Comparison of ENCODE assay signal across 24 mouse cellular contexts in genomic region chr17:34623161-34623560, GRCm38 (mm10). TPM values are rescaled to one million over a fixed set of nuclear protein-coding genes. Genes with fewer than 3 reads are reported as not detected.
DNase-seq lines count a peak whose midpoint lies in the region; ATAC-seq and TF ChIP-seq lines count a peak whose summit lies in the region.
"Had no signal": no experiment of that assay in that cellular context is flagged by ENCODE, and none has a peak within 500 bp of the region (broad histone marks: within the 10 kb centered on the region; RNA-seq: fewer than 3 reads in every experiment).

No protein-coding gene starts in this region.

- no peak overlapping the region for H3K9ac ChIP-seq in stomach, postnatal 0 days (ENCODE audit: low read length)
- H3K9ac ChIP-seq: heart, embryonic 12.5 days; hindbrain, embryonic 13.5 days had no signal

- no peak for DNase-seq in gastrocnemius, adult 2 months
- DNase-seq in gastrocnemius, postnatal 36 days = no peak
- DNase-seq in layer of hippocampus, adult 2 months (ENCODE audit: low spot score in 2 of 2) = no peak
- no peak for DNase-seq in layer of hippocampus, postnatal 14 days (ENCODE audit: low spot score in 2 of 2)
- peak; percentile 2 for DNase-seq in right cerebral cortex, postnatal 14 days
- no peak for DNase-seq in right cerebral cortex, adult 18-20 months
- DNase-seq in stomach, postnatal 0 days (ENCODE audit: low spot score) = no peak
- DNase-seq: adrenal gland, postnatal 36 days; B cell, adult 2 months; cerebellum, adult 11-12 months; cerebellum, postnatal 36 days; kidney, postnatal 14 days; right cerebral cortex, postnatal 4 days had no signal

- no peaks in the 10 kb centered on the region for H3K9me3 ChIP-seq in stomach, postnatal 0 days (ENCODE audit: control insufficient read depth, low read length)
- H3K9me3 ChIP-seq: G1E; heart, embryonic 12.5 days; hindbrain, embryonic 13.5 days; limb, embryonic 10.5 days; megakaryocyte, embryonic 14.5 days had no signal

- ATAC-seq in stomach, postnatal 0 days (ENCODE audit: low FRiP score, low TSS enrichment) = no peak
- ATAC-seq in megakaryocyte-erythroid progenitor cell, adult 5-6 weeks (replicated peaks; ENCODE audit: low FRiP score, low TSS enrichment, poor library complexity, severe bottlenecking) = no peak
- ATAC-seq: forebrain, embryonic 14.5 days; intestine, embryonic 16.5 days; midbrain, embryonic 16.5 days had no signal

- 81% methylated on average over 9 of the region's 9 CpGs for WGBS in stomach, postnatal 0 days

- TF ChIP-seq CTCF in gastrocnemius, adult 2 months (IDR thresholded peaks at IDR 0.05) = peak; percentile 23; the same call in 1 of the 2 replicates
- peak; percentile 63 for TF ChIP-seq CTCF in layer of hippocampus, adult 2 months (conservative IDR thresholded peaks at IDR 0.05)
- peak; percentile 53 for TF ChIP-seq CTCF in stomach, postnatal 0 days (IDR thresholded peaks at IDR 0.05; ENCODE audit: low read depth)

- H3K4me2 ChIP-seq in stomach, postnatal 0 days (replicated peaks; ENCODE audit: low read depth) = no peak overlapping the region
- H3K4me2 ChIP-seq: heart, embryonic 12.5 days; hindbrain, embryonic 13.5 days; liver, embryonic 11.5 days had no signal

- H3K4me1 ChIP-seq in stomach, postnatal 0 days (replicated peaks; ENCODE audit: control insufficient read depth, insufficient read depth) = peaks cover 3% of the 10 kb centered on the region; the same call in 1 of the 2 replicates

- intact Hi-C loops in gastrocnemius, adult 2 months (cut with DNase I) = no loop called here
- intact Hi-C loops in gastrocnemius, postnatal 36 days (cut with DNase I) = no loop called here

- H3K27ac ChIP-seq in gastrocnemius, adult 2 months = no peak overlapping the region
- H3K27ac ChIP-seq in layer of hippocampus, adult 2 months = no peak overlapping the region
- H3K27ac ChIP-seq in stomach, postnatal 0 days (replicated peaks) = no peak overlapping the region
- H3K27ac ChIP-seq: hindbrain, embryonic 13.5 days; limb, embryonic 10.5 days had no signal

- peaks cover 4% of the 10 kb centered on the region; the same call in 1 of the 2 replicates for H3K36me3 ChIP-seq in stomach, postnatal 0 days (ENCODE audit: control insufficient read depth, insufficient read depth, low read length)

- no peaks in the 10 kb centered on the region for H3K27me3 ChIP-seq in stomach, postnatal 0 days (ENCODE audit: control insufficient read depth, insufficient read depth, low read length)
- H3K27me3 ChIP-seq: heart, embryonic 12.5 days; hindbrain, embryonic 13.5 days had no signal

- no peak overlapping the region for H3K4me3 ChIP-seq in gastrocnemius, adult 2 months
- no peak overlapping the region for H3K4me3 ChIP-seq in layer of hippocampus, adult 2 months
- no peak overlapping the region for H3K4me3 ChIP-seq in stomach, postnatal 0 days (ENCODE audit: low read depth, low read length)
- H3K4me3 ChIP-seq: heart, embryonic 12.5 days; hindbrain, embryonic 13.5 days; limb, embryonic 10.5 days; megakaryocyte, embryonic 14.5 days had no signal

- no peak for TF ChIP-seq EP300 in stomach, postnatal 0 days (optimal IDR thresholded peaks at IDR 0.05)

RNA-seq across cellular contexts. Expression of gene Ppt2, which starts 5.1 kb away (rescaled TPM):
- total RNA-seq in gastrocnemius, adult 2 months (2021) = 10 to 100 TPM; 40.5 to 42.2 TPM
- total RNA-seq in gastrocnemius, postnatal 36 days (2021) = 10 to 100 TPM; 36.2 to 40.0 TPM
- 10 to 100 TPM; 46.8 to 55.8 TPM for total RNA-seq in layer of hippocampus, adult 2 months (2021)
- total RNA-seq in layer of hippocampus, postnatal 14 days (2021) = 10 to 100 TPM; 36.6 to 42.2 TPM
- 16.5 and 18.7 TPM in 2 replicates for polyA plus RNA-seq in stomach, postnatal 0 days (2015; fragmentation: Nextera tagmentation; extraction: Ambion mirVana)
- total RNA-seq in megakaryocyte-erythroid progenitor cell, adult 5-6 weeks (2014; fragmentation: Nextera tagmentation) = 31.3 and 35.4 TPM in 2 replicates
- 10.4 and 17.0 TPM in 2 replicates for total RNA-seq in megakaryocyte-erythroid progenitor cell, adult 5-6 weeks (2017)

RNA-seq across cellular contexts. Expression of gene Prrt1, which starts 6.2 kb away (rescaled TPM):
- under 1 TPM; 0.28 to 0.36 TPM for total RNA-seq in gastrocnemius, adult 2 months (2021)
- total RNA-seq in gastrocnemius, postnatal 36 days (2021) = 1 to 10 TPM in 1 of 2 experiments, under 1 TPM in 1; 0.35 to 1.5 TPM
- 100 to 1,000 TPM; 276 to 305 TPM for total RNA-seq in layer of hippocampus, adult 2 months (2021)
- 100 to 1,000 TPM; 248 to 266 TPM for total RNA-seq in layer of hippocampus, postnatal 14 days (2021)
- polyA plus RNA-seq in stomach, postnatal 0 days (2015; fragmentation: Nextera tagmentation; extraction: Ambion mirVana) = 0.44 and 0.67 TPM in 2 replicates
- 0.59 TPM in 1 of 2 replicates, not detected in the other for total RNA-seq in megakaryocyte-erythroid progenitor cell, adult 5-6 weeks (2014; fragmentation: Nextera tagmentation)
- total RNA-seq in megakaryocyte-erythroid progenitor cell, adult 5-6 weeks (2017) = 0.75 TPM in 1 of 2 replicates, not detected in the other
- total RNA-seq: G1E; neutrophil, adult 5-6 weeks had no signal
- polyA plus RNA-seq: G1E; heart, embryonic 12.5 days; liver, embryonic 11.5 days had no signal

RNA-seq across cellular contexts. Expression of gene Egfl8, which starts 7.4 kb away (rescaled TPM):
- 1 to 10 TPM; 1.5 to 1.9 TPM for total RNA-seq in gastrocnemius, adult 2 months (2021)
- total RNA-seq in gastrocnemius, postnatal 36 days (2021) = 1 to 10 TPM; 1.3 to 2.6 TPM
- total RNA-seq in layer of hippocampus, adult 2 months (2021) = 1 to 10 TPM; 1.7 to 2.4 TPM
- 1 to 10 TPM; 4.3 to 8.7 TPM for total RNA-seq in layer of hippocampus, postnatal 14 days (2021)
- 4.4 and 4.9 TPM in 2 replicates for polyA plus RNA-seq in stomach, postnatal 0 days (2015; fragmentation: Nextera tagmentation; extraction: Ambion mirVana)
- total RNA-seq in megakaryocyte-erythroid progenitor cell, adult 5-6 weeks (2014; fragmentation: Nextera tagmentation) = 0.96 and 2.1 TPM in 2 replicates
- 2.6 TPM in 1 of 2 replicates, not detected in the other for total RNA-seq in megakaryocyte-erythroid progenitor cell, adult 5-6 weeks (2017)

RNA-seq across cellular contexts. Expression of gene Agpat1, which starts 19.1 kb away (rescaled TPM):
- total RNA-seq in gastrocnemius, adult 2 months (2021) = 10 to 100 TPM; 75.6 to 75.7 TPM
- total RNA-seq in gastrocnemius, postnatal 36 days (2021) = 10 to 100 TPM; 61.5 to 63.2 TPM
- total RNA-seq in layer of hippocampus, adult 2 months (2021) = 100 to 1,000 TPM; 153 to 160 TPM
- total RNA-seq in layer of hippocampus, postnatal 14 days (2021) = 100 to 1,000 TPM; 156 to 167 TPM
- polyA plus RNA-seq in stomach, postnatal 0 days (2015; fragmentation: Nextera tagmentation; extraction: Ambion mirVana) = 27.6 and 31.3 TPM in 2 replicates
- total RNA-seq in megakaryocyte-erythroid progenitor cell, adult 5-6 weeks (2014; fragmentation: Nextera tagmentation) = 76.3 and 104 TPM in 2 replicates
- total RNA-seq in megakaryocyte-erythroid progenitor cell, adult 5-6 weeks (2017) = 19.0 and 51.2 TPM in 2 replicates

RNA-seq across cellular contexts. Expression of gene Rnf5, which starts 19.7 kb away (rescaled TPM):
- 10 to 100 TPM; 16.8 to 24.0 TPM for total RNA-seq in gastrocnemius, adult 2 months (2021)
- 10 to 100 TPM; 17.3 to 18.0 TPM for total RNA-seq in gastrocnemius, postnatal 36 days (2021)
- 10 to 100 TPM; 72.1 to 80.3 TPM for total RNA-seq in layer of hippocampus, adult 2 months (2021)
- total RNA-seq in layer of hippocampus, postnatal 14 days (2021) = 10 to 100 TPM; 85.7 to 92.9 TPM
- 82.9 and 83.6 TPM in 2 replicates for polyA plus RNA-seq in stomach, postnatal 0 days (2015; fragmentation: Nextera tagmentation; extraction: Ambion mirVana)
- 46.9 and 66.2 TPM in 2 replicates for total RNA-seq in megakaryocyte-erythroid progenitor cell, adult 5-6 weeks (2014; fragmentation: Nextera tagmentation)
- 13.4 and 20.0 TPM in 2 replicates for total RNA-seq in megakaryocyte-erythroid progenitor cell, adult 5-6 weeks (2017)

Comparison
In these comparisons a context has a peak if more than half of its experiments do, and no peak if none do; other contexts are left out.
1. RNA of gene Prrt1, which starts 6.2 kb away (total RNA-seq): 276 to 305 TPM in layer of hippocampus, adult 2 months and 248 to 266 TPM in layer of hippocampus, postnatal 14 days; 0.35 to 1.5 TPM in gastrocnemius, postnatal 36 days, 0.59 to 0.75 TPM in megakaryocyte-erythroid progenitor cell, adult 5-6 weeks and 0.28 to 0.36 TPM in gastrocnemius, adult 2 months; every median in the first group is over 10 times any median in the second.
2. Peak in every context shown above with its lines, with median percentiles within 50 percentile points of each other: CTCF ChIP-seq.